Mouse (Mus musculus) frontal cortex, adult (tissue): ENCODE data around the gene Acmsd.

Experiments used
- ATAC-seq: cut with Nextera tagmentation; 2 replicates; pipeline ENCODE4 v1.9.2; 2017; ENCODE audit warnings: mild to moderate bottlenecking, moderate library complexity, mixed read lengths; ENCODE audit not compliant: low TSS enrichment

Gene Acmsd

DNA sequence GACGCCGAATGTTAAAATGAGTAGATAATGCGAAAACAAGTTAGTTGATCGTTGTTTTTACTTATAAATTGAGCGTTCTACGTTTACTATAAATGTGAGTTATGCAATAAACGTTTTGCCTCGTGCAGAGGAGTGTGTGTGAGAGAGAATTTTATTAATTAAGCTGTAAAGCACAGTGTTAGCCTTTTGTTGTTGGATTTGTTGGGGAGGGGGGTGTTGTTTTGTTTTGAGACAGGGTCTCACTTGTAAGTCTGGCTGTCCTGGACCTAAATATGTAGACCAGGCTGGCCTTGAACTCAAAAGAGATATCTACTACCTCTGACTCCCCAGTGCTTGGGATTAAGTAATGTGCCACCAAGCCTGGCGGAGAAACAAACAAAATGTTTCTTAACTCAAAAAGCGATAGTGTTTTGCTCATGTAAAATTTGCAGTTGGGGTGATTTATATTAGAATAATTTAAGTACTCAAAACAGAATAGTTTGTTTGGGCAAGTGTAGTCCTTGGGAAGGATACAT, 46.0 kb downstream of the Acmsd start:
- no peak for ATAC-seq

GRCm38 (mm10) chr1:127776246-127776645, 47.0 kb downstream of the Acmsd start:
- no peak for ATAC-seq

- no peak for ATAC-seq
Measured at GRCm38 (mm10) chr1:127778611-127779010, 49.4 kb downstream of the Acmsd start.

DNA sequence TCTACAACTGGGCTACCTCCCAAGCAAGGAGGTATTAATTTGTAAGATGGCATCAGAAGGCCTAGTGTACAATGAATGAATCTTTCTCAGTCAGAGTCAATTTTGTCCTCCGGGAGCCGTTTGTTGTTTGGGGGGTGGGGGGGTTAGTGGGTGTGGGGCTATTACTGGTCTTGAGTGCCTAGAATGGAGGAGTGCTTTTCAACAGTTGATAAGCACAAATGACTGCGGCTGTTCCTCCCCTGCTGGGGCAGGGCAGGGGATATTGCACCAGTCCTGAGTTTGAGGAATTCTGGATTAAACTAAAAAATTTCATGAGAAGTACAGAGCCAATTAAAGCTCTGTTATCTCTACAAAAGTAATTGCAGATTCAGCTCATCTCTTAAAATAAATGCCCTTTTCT, 50.9 kb downstream of the Acmsd start:
- ATAC-seq, result no peak

DNA sequence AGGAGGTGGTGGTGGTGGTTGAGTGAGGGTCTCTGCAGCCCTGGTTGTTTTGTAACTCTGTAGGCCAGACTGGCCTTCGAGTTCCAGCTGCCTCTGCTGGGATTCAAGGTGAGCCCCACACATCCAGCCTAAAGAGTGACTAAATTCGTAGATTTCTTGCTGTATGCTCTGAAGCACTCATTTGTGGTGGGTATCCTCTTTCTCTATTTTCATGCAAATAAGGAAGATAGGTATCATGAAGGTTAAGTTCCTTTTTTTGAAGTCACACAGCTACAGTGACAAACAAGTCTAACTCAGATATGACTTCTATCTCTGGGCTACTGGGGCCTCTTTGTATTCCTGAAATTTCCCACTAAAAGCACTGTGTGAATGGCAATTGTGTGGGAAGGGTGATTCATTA, 51.6 kb downstream of the Acmsd start:
- ATAC-seq, result no peak

DNA sequence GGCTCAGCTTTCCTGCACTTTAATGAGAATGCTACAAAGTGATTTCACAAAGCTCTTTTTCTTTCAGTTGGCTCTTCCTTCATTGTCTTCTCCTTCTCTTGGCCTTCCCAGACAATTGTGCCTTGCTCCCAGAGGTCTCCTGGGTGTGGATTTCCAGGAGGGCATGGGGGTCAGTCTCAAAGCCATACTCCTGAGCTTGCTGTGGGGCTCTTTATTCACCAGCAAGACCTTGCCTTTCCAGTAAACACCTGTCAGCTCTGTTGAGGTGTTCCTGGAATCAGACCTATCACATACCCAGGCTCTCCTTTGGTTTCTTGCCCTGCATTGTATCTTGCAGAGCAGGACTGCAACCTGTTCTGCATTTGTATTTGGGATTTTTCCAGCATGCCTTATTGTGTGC, 54.6 kb downstream of the Acmsd start:
- ATAC-seq, result no peak

GRCm38 (mm10) chr1:127785882-127786281, 56.7 kb downstream of the Acmsd start:
- no peak for ATAC-seq

DNA sequence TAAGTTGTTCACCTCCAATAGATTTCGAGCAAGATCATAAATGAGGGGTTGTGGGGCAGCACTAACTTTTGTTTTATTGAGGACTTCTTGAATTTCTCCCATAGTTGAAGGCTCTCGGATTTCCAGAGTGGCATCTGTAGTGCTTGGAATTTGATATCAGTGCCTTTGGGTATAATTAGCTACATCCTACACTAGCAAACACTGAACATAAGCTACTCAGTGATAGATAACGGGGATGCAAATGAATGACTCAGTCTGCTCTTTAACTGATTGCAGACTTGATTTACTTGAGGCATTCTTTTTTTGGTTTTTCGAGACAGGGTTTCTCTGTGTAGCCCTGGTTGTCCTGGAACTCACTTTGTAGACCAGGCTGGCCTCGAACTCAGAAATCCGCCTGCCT, 59.7 kb downstream of the Acmsd start:
- ATAC-seq, result peak; percentile 60; the same call in 1 of the 2 replicates

DNA sequence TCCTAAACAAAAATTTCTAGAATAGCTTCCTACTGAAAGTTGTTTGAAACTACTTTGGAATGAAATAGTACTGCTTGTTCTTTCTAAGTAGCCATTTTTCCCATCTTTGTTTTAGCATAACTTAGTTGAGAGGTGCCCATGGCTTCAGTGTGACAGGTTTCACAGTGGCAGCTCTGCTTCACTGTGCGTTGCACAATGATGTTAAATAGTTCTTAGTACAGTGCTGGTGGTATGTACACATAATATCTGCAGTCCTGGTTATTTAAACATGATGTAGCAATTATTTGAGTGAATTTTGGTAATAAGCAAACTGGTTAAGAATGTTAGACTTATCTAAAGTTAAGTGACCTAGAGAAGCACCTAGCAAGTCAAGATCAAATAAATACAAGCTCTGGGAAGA, 64.2 kb downstream of the Acmsd start:
- ATAC-seq, result no peak

GRCm38 (mm10) chr1:127795087-127795769, 66.0 kb downstream of the Acmsd start:
- peak; percentile 86 for ATAC-seq

DNA sequence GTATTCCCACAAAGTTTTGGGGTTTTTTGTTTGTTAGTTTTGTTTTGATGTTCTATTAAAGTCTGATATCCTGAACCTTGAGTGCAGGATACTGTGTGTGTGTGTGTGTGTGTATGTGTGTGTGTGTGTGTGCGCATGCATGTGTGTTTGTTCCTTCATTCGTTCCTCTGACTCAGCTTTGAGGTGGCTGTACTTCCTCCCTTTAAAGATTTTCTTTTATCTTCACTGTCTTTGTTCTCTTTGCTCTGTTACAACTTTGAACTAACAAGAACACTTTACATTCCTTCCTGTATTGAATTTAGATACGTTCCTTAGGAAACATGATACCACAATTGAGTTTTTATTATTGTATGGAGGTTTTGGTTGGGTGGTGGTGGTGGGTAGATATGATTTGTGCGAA, 67.1 kb downstream of the Acmsd start:
- no peak for ATAC-seq

DNA sequence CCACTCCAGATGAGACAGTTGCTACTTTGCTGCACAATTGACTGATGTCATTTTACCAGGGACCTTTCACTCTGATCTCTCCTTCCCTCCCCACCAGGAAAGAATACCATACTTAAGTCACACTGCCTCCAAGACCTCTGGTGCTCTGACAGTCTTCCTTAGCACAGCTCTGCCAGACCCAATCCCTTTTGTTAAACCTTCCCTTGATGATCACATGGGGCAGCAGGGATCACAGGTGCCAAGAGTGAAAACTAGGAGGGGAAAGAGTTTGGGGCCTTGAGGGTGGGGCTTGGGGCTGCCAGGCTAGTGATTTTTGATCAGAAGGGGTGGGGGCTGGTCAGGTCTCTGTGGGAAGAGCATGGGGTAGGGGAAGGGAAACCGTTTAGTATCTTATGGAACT, 67.5 kb downstream of the Acmsd start:
- no peak for ATAC-seq

GRCm38 (mm10) chr1:127802916-127803315, 73.7 kb downstream of the Acmsd start:
- ATAC-seq, result peak; percentile 72

- no peak for ATAC-seq
Measured at GRCm38 (mm10) chr1:127808671-127809070, 79.5 kb downstream of the Acmsd start.

DNA sequence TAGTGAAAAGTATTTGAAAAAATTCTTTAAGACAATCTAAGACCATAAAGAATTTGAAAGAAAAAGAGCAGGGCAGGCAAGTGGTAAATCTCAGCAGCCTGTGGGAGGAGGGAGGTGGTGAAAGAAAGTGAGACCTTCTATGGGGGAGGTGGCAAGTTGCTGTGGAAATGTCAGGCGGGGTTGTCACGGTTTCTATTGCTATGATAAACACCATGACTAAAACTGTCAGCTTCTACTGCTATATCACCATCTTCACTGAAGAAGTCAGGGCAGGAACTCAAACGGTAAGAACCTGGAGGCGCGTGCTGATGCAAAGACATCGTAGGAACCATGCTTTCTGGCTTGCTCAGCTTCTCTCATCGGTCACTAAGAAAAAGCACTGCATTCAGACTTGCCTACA, 83.7 kb downstream of the Acmsd start:
- peak; percentile 78 for ATAC-seq

DNA sequence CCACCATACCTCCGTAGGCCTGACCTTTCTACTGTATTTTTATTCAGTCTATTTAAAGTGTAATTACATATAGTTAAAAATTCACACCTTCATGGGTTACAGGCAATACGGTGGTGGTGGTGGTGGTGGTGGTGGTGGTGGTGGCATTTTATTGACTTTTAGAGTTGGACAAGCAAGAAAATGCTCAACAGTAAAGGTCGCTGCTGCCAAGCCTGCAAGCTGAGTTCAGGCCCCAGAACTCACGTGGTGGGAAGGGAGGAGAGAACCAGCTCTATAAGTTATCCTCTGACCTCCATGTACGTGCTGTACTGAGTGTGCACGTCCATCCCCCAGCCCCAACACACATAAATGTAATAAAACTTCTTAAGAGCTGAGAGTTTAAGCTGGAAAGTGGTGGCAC, 87.2 kb downstream of the Acmsd start:
- ATAC-seq, result no peak
